Mouse (Mus musculus): Measurements from ENCODE around the gene Yipf1. TPM values are rescaled to one million over a fixed set of nuclear protein-coding genes. Genes with fewer than 3 reads are reported as not detected.
A peak's percentile ranks its signal among the peaks of the same experiment; 100 is the strongest.

The Yipf1 gene
- 44.1 and 48.5 TPM in 2 replicates for polyA plus RNA-seq (2016; fragmentation: Nextera tagmentation; extraction: Ambion mirVana)

DNA sequence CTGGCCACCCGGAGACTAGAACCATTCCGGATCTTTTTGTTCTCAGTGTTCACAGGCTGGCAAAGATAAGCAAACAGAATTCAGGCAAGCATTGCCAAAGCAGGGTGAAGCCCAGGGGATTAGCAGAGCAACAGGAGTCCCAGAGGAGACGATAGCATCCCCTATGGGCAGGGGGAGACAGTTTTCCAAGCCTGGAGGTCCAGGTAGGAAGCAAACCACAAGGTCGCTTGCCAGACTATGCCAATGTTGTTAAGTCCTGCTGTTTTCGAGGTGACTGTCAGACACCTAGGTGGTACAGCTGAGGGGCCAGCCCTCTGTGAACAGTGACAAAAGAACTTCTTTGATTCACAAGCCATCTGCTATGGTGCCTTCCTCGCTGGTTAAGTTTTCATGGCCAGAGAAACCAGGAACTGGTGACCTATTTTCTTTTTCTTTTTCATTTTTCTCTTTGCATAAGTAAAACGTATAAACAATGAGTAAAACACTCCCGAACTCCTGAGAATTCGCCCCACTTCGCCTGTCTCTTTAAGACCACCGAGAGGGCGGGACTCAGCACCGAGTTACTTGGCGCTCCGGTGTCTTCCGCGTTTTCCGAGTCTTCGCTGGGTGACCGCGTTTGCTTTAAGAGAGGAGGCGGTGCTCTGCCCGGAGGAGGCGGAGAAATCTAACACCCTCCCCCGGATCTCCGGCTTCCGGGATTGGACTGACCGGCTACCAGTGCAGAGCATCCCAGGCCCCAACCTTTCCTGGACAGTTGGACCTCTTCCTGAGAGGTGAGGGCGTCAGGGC is at the start of gene Yipf1:
TSS of gene Yipf1 (plus strand) at position 674 of the 789 bp plus-strand sequence.
- peaks cover 14% of the 10 kb centered on the region for H3K4me1 ChIP-seq (replicated peaks)
- H3K27me3 ChIP-seq = no peaks in the 10 kb centered on the region
- 2% methylated on average over 29 of the region's 29 CpGs for WGBS
- H3K9ac ChIP-seq (replicated peaks) = peak within 1 kb of the TSS; percentile 61
- H3K9me3 ChIP-seq = no peaks in the 10 kb centered on the region
- H3K4me2 ChIP-seq = peak within 1 kb of the TSS; percentile 77
- H3K27ac ChIP-seq = no peak within 1 kb of the TSS
- peak within 1 kb of the TSS; percentile 63 for H3K4me3 ChIP-seq (replicated peaks)
- ATAC-seq (ENCODE audit: insufficient number of reproducible peaks, insufficient read depth, low FRiP score, low TSS enrichment, low read depth) = peak; percentile 81
- peaks cover 26% of the 10 kb centered on the region for H3K36me3 ChIP-seq

GRCm38 (mm10) chr4:107273683-107274082 is 40.5 kb upstream of the Yipf1 start:
- no peak for ATAC-seq (ENCODE audit: insufficient number of reproducible peaks, insufficient read depth, low FRiP score, low TSS enrichment, low read depth)
- Histone ChIP-seq H3K36me3 (peaks cover 21% of the 10 kb centered on the region; the same call in 1 of the 2 replicates), H3K27ac (0 out of 2 replicates have a peak overlapping the region, but pooled peaks have one; percentile 14), H3K9me3 (no peaks in the 10 kb centered on the region), H3K4me2 (no peak overlapping the region), H3K4me1 (replicated peaks) (peaks cover 8% of the 10 kb centered on the region; the same call in 1 of the 2 replicates), H3K9ac (replicated peaks) (no peak overlapping the region), H3K27me3 (no peaks in the 10 kb centered on the region), H3K4me3 (replicated peaks) (no peak overlapping the region)
- 44% methylated on average over 4 of the region's 4 CpGs for WGBS

GRCm38 (mm10) chr4:107274511-107274910 is 39.7 kb upstream of the Yipf1 start:
- WGBS = 68% methylated on average over 5 of the region's 5 CpGs
- Histone ChIP-seq H3K27ac (0 out of 2 replicates have a peak overlapping the region, but pooled peaks have one; percentile 14), H3K4me2 (no peak overlapping the region), H3K4me1 (replicated peaks) (peaks cover 8% of the 10 kb centered on the region; the same call in 1 of the 2 replicates), H3K4me3 (replicated peaks) (no peak overlapping the region), H3K9ac (replicated peaks) (no peak overlapping the region), H3K9me3 (no peaks in the 10 kb centered on the region), H3K36me3 (peaks cover 20% of the 10 kb centered on the region; the same call in 1 of the 2 replicates), H3K27me3 (no peaks in the 10 kb centered on the region)
- ATAC-seq (ENCODE audit: insufficient number of reproducible peaks, insufficient read depth, low FRiP score, low TSS enrichment, low read depth) = no peak

- Histone ChIP-seq H3K27ac (no peak overlapping the region), H3K4me2 (no peak overlapping the region), H3K4me3 (replicated peaks) (no peak overlapping the region), H3K27me3 (no peaks in the 10 kb centered on the region), H3K9ac (replicated peaks) (no peak overlapping the region), H3K9me3 (no peaks in the 10 kb centered on the region), H3K36me3 (peaks cover 35% of the 10 kb centered on the region), H3K4me1 (replicated peaks) (peaks cover 8% of the 10 kb centered on the region; the same call in 1 of the 2 replicates)
- no peak for ATAC-seq (ENCODE audit: insufficient number of reproducible peaks, insufficient read depth, low FRiP score, low TSS enrichment, low read depth)
- 30% methylated on average over 8 of the region's 8 CpGs for WGBS
Observed at GRCm38 (mm10) chr4:107278188-107278707, 35.9 kb upstream of the Yipf1 start.

- no peaks in the 10 kb centered on the region for H3K27me3 ChIP-seq
- H3K27ac ChIP-seq = no peak overlapping the region
- H3K4me1 ChIP-seq (replicated peaks) = no peaks in the 10 kb centered on the region
- H3K4me2 ChIP-seq = no peak overlapping the region
- H3K9me3 ChIP-seq = no peaks in the 10 kb centered on the region
- no peak overlapping the region for H3K4me3 ChIP-seq (replicated peaks)
- peaks cover 23% of the 10 kb centered on the region for H3K36me3 ChIP-seq
- ATAC-seq (ENCODE audit: insufficient number of reproducible peaks, insufficient read depth, low FRiP score, low TSS enrichment, low read depth) = no peak
- H3K9ac ChIP-seq (replicated peaks) = no peak overlapping the region
- WGBS = 80% methylated on average over 7 of the region's 7 CpGs
Observed at GRCm38 (mm10) chr4:107280843-107281475, 33.2 kb upstream of the Yipf1 start.

DNA sequence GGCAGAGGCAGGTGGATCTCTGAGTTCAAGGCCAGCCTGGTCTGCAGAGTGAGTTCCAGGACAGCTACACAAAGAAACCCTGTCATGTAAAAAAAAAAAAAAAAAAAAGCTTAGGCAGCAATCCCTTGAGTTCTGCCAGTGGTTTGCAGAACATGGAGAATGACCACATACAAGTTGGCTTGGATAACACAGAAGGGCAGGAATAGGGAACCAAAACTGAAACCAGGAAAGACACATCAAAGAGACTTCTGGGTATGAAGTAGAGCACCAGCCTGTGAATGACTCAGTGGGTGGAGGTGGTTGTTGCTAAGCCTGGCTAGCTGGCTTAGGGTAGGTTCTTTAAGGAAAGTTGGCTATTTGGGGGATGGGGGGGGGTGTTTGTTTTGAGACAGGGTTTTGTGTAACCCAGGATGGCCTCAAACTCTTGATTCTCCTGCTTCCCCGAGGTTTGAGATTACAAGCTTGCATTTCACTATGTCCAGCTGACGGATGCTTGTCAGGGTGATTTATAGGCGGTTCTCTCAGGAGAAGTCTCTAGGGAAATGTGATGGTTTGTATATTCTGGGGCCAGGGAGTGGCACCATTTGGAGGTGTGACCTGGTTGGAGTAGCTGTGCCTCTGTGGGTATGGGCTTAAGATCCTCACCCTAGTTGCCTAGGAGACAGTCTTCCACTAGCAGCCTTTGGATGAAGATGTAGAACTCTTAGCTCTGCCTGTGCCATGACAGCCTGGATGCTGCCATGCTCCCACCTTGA is 28.5 kb upstream of the Yipf1 start:
- no peak for ATAC-seq (ENCODE audit: insufficient number of reproducible peaks, insufficient read depth, low FRiP score, low TSS enrichment, low read depth)
- Histone ChIP-seq H3K4me2 (no peak overlapping the region), H3K27me3 (no peaks in the 10 kb centered on the region), H3K27ac (no peak overlapping the region), H3K4me3 (replicated peaks) (no peak overlapping the region), H3K9ac (replicated peaks) (no peak overlapping the region), H3K36me3 (peaks cover 14% of the 10 kb centered on the region), H3K9me3 (no peaks in the 10 kb centered on the region), H3K4me1 (replicated peaks) (no peaks in the 10 kb centered on the region)
- 76% methylated on average over 3 of the region's 3 CpGs for WGBS

DNA sequence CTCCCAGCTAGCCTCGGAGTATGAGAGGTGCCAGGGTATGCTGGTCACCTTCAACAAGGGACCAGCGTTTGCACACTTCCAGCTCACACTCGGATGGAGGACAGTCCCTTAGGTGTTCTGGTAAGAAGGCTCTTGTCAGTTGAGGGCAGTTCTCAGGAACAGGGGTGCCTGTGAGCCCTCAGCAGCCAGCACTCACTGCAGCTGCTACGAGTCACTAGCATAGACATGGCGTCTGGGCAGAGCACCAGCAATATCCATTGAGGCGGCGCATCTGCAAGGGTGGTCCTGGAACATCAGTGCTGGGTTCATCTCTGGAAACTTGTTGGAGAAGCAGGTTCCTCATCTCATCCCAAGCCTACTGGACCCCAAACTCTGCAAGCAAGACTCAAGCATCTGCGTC is 27.8 kb upstream of the Yipf1 start:
- Histone ChIP-seq H3K9me3 (no peaks in the 10 kb centered on the region), H3K4me1 (replicated peaks) (no peaks in the 10 kb centered on the region), H3K36me3 (peaks cover 7% of the 10 kb centered on the region; the same call in 1 of the 2 replicates), H3K9ac (replicated peaks) (no peak overlapping the region), H3K4me2 (no peak overlapping the region), H3K4me3 (replicated peaks) (no peak overlapping the region), H3K27ac (no peak overlapping the region), H3K27me3 (no peaks in the 10 kb centered on the region)
- WGBS = 92% methylated on average over 8 of the region's 8 CpGs
- no peak for ATAC-seq (ENCODE audit: insufficient number of reproducible peaks, insufficient read depth, low FRiP score, low TSS enrichment, low read depth)

- Histone ChIP-seq H3K9ac (replicated peaks) (no peak overlapping the region), H3K4me2 (no peak overlapping the region), H3K9me3 (no peaks in the 10 kb centered on the region), H3K4me3 (replicated peaks) (no peak overlapping the region), H3K27ac (no peak overlapping the region), H3K36me3 (peaks cover 6% of the 10 kb centered on the region; the same call in 1 of the 2 replicates), H3K4me1 (replicated peaks) (no peaks in the 10 kb centered on the region), H3K27me3 (no peaks in the 10 kb centered on the region)
- WGBS = 90% methylated on average over 2 of the region's 2 CpGs
- no peak for ATAC-seq (ENCODE audit: insufficient number of reproducible peaks, insufficient read depth, low FRiP score, low TSS enrichment, low read depth)
Observed at GRCm38 (mm10) chr4:107287517-107287916, 26.6 kb upstream of the Yipf1 start.

DNA sequence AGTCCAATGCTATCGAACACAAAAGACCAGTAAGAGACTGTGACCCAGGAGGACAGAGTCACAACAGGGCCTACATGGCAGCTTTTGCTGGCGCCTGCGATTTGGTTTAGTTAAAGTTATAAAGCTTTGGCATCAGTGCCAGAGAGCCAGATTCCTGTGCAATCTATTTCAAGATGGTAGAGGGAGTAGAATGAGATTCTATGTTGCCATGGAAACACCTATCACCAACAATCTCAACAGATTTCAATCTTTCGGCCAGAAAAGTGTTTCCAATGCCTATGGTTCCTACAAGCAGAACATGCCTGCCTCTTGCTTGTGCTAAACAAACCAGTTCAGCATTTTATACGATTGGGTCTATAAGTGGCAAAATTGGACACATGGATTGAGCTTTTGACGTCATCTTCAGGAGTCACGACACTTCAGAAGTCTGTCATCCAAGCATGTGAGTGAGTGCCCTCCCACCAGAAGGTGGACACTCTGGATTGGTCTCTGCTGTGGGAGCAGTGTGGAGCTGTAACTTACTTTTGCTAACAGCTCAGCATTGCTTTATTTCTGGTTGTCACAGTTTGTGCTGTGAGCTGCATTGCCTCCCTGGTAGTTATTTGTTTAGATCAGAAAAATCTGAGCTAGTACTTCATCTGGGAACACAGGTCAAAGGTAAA is 22.4 kb upstream of the Yipf1 start:
- Histone ChIP-seq H3K27me3 (no peaks in the 10 kb centered on the region), H3K4me3 (replicated peaks) (no peak overlapping the region)
- WGBS = 89% methylated on average over 7 of the region's 7 CpGs

GRCm38 (mm10) chr4:107292273-107292662 is 21.9 kb upstream of the Yipf1 start:
- H3K36me3 ChIP-seq = no peaks in the 10 kb centered on the region
- no peaks in the 10 kb centered on the region for H3K9me3 ChIP-seq
- H3K9ac ChIP-seq (replicated peaks) = no peak overlapping the region
- WGBS = 32% methylated on average over 4 of the region's 4 CpGs
- no peak overlapping the region for H3K27ac ChIP-seq
- H3K4me3 ChIP-seq (replicated peaks) = no peak overlapping the region
- no peaks in the 10 kb centered on the region for H3K4me1 ChIP-seq (replicated peaks)
- ATAC-seq (ENCODE audit: insufficient number of reproducible peaks, insufficient read depth, low FRiP score, low TSS enrichment, low read depth) = no peak
- H3K4me2 ChIP-seq = no peak overlapping the region
- H3K27me3 ChIP-seq = no peaks in the 10 kb centered on the region

More for the DNA sequence above, 22.4 kb upstream of the Yipf1 start:
- H3K9ac ChIP-seq (replicated peaks) = no peak overlapping the region
- no peak overlapping the region for H3K4me2 ChIP-seq
- no peaks in the 10 kb centered on the region for H3K4me1 ChIP-seq (replicated peaks)
- no peaks in the 10 kb centered on the region for H3K36me3 ChIP-seq
- H3K27ac ChIP-seq = no peak overlapping the region
- no peaks in the 10 kb centered on the region for H3K9me3 ChIP-seq
- no peak for ATAC-seq (ENCODE audit: insufficient number of reproducible peaks, insufficient read depth, low FRiP score, low TSS enrichment, low read depth)

Data from limb, embryonic 12.5 days (tissue).